Mouse (Mus musculus) cerebellum, postnatal 14 days (tissue): Measurements from ENCODE around the gene Olfr1494.
A peak's percentile ranks its signal among the peaks of the same experiment; 100 is the strongest.

Experiments
- DNase-seq, 2 experiments: peaks; one replicate each; pipeline ENCODE4 v3.0.0; 2021; ENCODE audit warnings: mixed read lengths in 2 of 2

Gene Olfr1494

DNA sequence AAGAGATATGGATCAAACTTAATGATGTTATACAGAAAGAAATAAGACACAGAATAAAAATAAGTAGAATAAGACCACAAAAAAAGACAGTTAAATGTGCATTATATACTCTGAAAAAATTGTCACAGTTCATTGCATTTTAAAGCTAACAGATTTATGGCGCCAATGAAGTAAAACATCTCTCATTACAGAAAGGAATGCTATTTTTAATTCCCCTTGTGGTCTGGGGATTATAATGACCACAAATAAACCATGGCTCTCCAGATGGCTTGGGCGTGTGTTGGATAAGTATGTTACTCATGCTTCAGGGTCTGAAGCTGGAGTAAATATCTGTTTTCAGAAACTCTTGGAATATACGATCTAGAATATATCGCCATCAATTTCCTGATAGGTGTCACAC is at the start of gene Olfr1494:
Gene Olfr1494, plus strand, starts transcription at position 301 of the 400 bp plus-strand sequence.
- no peak for DNase-seq

DNA sequence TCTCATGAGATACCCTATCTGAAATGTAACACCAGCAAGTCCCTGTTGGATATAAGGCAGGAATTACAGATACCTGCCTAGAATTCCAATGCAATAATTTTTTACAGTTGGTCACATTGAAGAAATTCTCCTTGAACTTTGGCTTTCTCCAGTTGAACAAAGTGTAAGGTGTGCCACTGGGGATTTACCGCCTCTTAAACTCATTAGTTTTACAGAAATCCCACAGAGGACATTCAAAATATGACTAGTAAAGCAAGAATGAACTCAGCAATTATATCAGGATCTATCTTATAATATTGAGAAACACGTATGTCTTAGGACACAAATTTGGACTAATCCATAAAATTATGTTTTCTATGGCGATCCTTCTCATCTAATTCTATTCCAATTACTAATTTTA is 42.6 kb upstream of the Olfr1494 start, which contains the start of gene Olfr1491:
Gene Olfr1491, plus strand, starts transcription at position 301 of the 400 bp plus-strand sequence.
- no peak for DNase-seq

DNA sequence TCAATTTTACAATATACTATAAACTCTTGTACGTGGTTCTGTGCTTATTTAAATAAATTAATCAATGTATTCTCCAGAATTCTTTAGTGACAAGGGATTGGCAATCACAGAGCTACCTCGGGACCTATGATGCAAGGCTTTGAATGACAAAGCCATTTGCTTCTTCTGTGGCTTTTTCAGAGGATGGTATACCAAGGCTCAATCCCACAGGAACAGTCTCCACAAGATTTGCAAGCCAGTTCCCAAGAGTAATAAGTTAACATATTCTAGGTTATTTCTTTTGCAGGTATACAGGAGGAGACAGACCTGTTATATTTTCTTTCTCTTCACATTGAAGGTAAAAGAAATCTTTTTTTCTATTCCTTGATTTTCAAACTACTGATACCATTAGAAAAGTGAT is 16.6 kb upstream of the Olfr1494 start, which contains the start of gene Olfr1493-ps1:
Gene Olfr1493-ps1, plus strand, starts transcription at position 301 of the 400 bp plus-strand sequence.
- no peak for DNase-seq

DNA sequence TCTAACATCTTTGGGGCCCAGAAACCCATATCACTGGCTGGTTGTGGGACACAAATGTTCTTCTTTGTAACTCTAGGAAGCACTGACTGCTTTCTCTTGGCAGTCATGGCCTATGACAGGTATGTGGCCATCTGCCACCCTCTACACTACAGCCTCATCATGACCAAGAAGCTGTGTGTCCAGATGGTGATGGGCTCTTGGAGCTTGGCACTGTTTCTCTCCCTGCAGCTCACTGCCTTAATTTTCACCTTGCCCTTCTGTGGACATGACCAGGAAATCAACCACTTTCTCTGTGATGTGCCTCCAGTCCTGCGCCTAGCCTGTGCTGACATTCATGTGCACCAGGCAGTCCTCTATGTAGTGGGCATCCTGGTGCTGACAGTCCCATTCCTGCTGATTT is 9.8 kb downstream of the Olfr1494 start:
- DNase-seq = peak; percentile 60 to 66

DNA sequence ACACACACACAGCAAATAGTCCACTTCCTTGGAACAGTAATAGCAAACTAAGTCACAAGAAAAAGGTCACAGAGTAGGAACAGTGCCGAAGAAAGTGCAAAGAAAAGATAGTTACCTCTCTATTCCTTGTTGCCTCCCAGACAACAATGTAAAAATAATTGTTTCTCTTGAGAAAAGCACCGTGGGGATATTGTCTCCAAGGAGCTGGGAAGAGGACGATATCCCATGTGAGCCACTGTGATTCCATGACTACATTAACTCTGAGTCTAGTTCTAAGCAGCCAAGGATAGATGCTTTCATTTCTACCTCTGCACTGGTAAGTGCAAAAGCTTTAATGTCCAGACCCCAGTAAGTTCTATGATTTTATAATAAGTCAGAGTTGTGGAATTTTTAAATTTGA is 24.8 kb downstream of the Olfr1494 start, which contains the start of gene Olfr1495:
Gene Olfr1495, plus strand, starts transcription at position 301 of the 400 bp plus-strand sequence.
- DNase-seq = no peak

DNA sequence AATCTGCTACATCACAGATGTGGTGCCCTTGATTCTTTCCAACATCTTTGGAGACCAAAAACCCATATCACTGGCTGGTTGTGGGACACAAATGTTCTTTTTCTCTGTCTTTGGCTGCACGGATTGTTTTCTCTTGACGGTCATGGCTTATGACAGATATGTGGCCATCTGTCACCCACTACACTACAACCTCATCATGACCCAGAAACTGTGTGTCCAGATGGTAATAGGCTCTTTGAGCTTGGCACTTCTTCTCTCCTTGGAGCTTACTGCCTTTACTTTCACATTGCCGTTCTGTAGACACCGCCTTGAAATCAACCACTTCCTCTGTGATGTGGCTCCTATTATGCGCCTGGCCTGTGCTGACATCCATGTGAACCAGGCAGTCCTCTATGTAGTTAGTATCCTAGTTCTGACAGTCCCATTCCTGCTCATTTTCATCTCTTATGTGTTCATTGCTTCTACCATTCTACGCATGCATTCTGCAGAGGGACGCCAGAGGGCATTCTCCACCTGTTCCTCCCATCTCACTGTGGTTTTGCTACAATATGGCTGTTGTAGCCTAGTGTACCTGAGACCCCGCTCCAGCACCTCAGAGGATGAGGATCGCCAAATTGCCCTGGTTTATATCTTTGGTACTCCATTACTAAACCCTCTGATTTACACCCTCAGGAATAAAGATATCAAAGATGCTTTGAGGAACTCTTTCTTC is 29.2 kb downstream of the Olfr1494 start:
- peak; percentile 42 to 67 for DNase-seq

DNA sequence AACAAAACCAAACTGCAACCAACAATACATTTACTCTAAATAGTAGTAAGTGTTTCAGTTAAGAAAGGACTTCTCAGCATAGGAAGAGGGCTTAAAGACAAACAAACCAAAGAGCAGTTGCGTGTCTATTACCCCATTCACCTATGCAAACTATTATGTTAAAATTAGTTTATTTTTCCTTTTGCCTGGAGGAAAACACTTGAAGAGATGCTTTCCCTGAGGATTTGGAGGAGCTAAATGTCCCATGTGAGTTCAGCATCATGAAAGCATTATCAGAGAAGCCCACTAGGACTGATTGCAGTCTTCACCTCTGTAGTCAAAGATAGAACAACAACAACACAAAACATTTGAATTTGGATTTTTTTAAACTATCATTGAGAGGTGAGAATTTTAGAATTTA is 38.0 kb downstream of the Olfr1494 start, which contains the start of gene Olfr1496:
Gene Olfr1496, plus strand, starts transcription at position 301 of the 400 bp plus-strand sequence.
- no peak for DNase-seq

DNA sequence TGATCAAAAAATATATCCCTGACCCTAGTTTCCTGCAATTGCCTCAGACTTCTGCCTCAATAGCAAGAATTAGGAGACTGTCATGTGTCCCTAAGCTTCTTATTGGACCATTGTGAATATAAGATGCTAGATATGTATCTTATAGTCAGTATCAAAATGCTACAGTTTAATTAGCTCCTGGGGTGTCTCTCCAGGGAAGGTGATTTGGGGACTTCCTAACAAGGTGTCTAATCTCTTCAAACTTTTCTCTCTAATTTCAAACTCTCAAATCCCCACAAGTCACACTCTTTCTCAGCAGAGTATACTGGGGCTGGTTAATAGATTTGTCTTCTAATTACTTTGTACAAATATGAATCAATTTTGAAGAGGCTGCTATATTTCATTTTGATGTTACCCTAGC is 58.6 kb downstream of the Olfr1494 start, which contains the start of gene Olfr1497:
Gene Olfr1497, minus strand, starts transcription at position 101 of the 400 bp plus-strand sequence.
- no peak for DNase-seq
